Mouse (Mus musculus) intestine, embryonic 15.5 days (tissue): ENCODE measurements around the gene Fam168b. TPM values are rescaled to one million over a fixed set of nuclear protein-coding genes. Genes with fewer than 3 reads are reported as not detected.

Experiments
- polyA plus RNA-seq: library from polyadenylated mRNA; unstranded; fragments of >200 nt; fragmentation: Nextera tagmentation; extraction: Ambion mirVana; gene quantifications from 2 replicates; pipeline ENCODE4 v1.2.1, GENCODE M21; 2015

Fam168b gene
- polyA plus RNA-seq, 1 experiment from 2014 or later = 57.0 TPM

Other genes with a start within 250 kb of the Fam168b start
- 78.3 and 80.0 TPM in 2 replicates for gene Plekhb2, start 6.9 kb upstream of the Fam168b start, polyA plus RNA-seq